Mouse (Mus musculus) heart, postnatal 0 days (tissue): Measurements from ENCODE around the gene C1rl.

ENCODE experiments used
- CTCF ChIP-seq: IDR thresholded peaks from 2 replicates; pipeline ENCODE4 v1.5.1; 2016; ENCODE audit warnings: antibody characterized with exemption, control low read depth, low read depth
- EP300 ChIP-seq: IDR thresholded peaks from 2 replicates; pipeline ENCODE4 v1.6.1; 2016; ENCODE audit warnings: antibody characterized with exemption, low read depth

GRCm38 (mm10) chr6:124449668-124450383, 43.1 kb upstream of the C1rl start:
- TF ChIP-seq CTCF, result no peak
- TF ChIP-seq EP300, result no peak
